In the genomic region with DNA sequence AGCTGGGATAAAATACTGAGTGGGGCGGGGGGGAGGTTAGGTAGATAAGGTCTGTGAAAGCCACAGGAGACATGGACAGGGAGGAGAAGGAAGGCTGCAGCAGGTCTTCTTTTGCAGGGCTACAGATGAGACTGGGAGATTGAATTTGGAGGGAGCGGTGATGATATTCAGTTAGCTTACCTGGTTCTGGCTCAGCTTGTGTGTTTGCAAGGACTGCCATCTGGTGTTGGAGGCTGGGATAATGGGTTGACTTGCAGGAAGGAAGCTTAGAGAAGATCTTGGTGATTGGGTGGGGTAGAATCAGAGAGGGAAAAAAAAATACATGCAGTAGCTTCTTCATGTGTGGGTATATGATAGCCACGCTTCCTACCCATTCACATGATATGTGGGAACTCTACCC, we compare ENCODE assay signal across 8 mouse cellular contexts. TPM values are rescaled to one million over a fixed set of nuclear protein-coding genes. Genes with fewer than 3 reads are reported as not detected.
DNase-seq lines count a peak whose midpoint lies in the region; TF ChIP-seq lines count a peak whose summit lies in the region.
"Had no signal": no experiment of that assay in that cellular context is flagged by ENCODE, and none has a peak within 500 bp of the region (broad histone marks: within the 10 kb centered on the region; RNA-seq: fewer than 3 reads in every experiment).

No protein-coding gene starts in this region.

- H3K27me3 ChIP-seq in thymus, adult 2 months (ENCODE audit: control insufficient read depth, insufficient read depth, low read length): no peaks in the 10 kb centered on the region

- 54% methylated on average over 3 of the region's 3 CpGs for WGBS in thymus, adult 2 months

- H3K36me3 ChIP-seq in thymus, adult 2 months (ENCODE audit: control insufficient read depth, insufficient read depth, low read length): no peaks in the 10 kb centered on the region

- H3K4me3 ChIP-seq in thymus, adult 2 months (ENCODE audit: control insufficient read depth, insufficient read depth, low read length): no peak overlapping the region
- H3K4me3 ChIP-seq: myocyte had no signal

- no peak for TF ChIP-seq CTCF in thymus, adult 2 months (IDR thresholded peaks at IDR 0.05; ENCODE audit: borderline replicate concordance, control insufficient read depth, extremely low read depth, insufficient read depth, low read length, poor library complexity)

- DNase-seq in thymus, adult 2 months: peak; percentile 54
- no peak for DNase-seq in thymus, adult 18-20 months
- peak; percentile 91 for DNase-seq in brain, adult 2 months (ENCODE audit: low read depth, low spot score)
- peak; percentile 25 to 86 for DNase-seq in frontal cortex, adult 2 months (ENCODE audit: extremely low spot score in 1 of 2, low spot score in 1 of 2)
- peak; percentile 62 to 73 for DNase-seq in layer of hippocampus, postnatal 10 days (ENCODE audit: low spot score in 2 of 2)
- DNase-seq in mesoderm, embryonic 11.5 days (ENCODE audit: low read depth, low spot score): peak; percentile 48
- DNase-seq in telencephalon, adult 2 months (ENCODE audit: low read depth, low spot score): peak; percentile 74

- no peaks in the 10 kb centered on the region for H3K4me1 ChIP-seq in thymus, adult 2 months (replicated peaks; ENCODE audit: control insufficient read depth, insufficient read depth, low read length)

- TF ChIP-seq POLR2A in thymus, adult 2 months (IDR thresholded peaks at IDR 0.05; ENCODE audit: control insufficient read depth, extremely low read depth, insufficient read depth, low read length, poor library complexity): no peak

- no peak overlapping the region for H3K27ac ChIP-seq in thymus, adult 2 months (ENCODE audit: control insufficient read depth, insufficient read depth, low read length)

RNA-seq across cellular contexts. Expression of a gene that starts 5.1 kb away (rescaled TPM):
- polyA plus RNA-seq in thymus, adult 2 months (2012; rRNA removed): 57.5 and 94.4 TPM in 2 replicates
- polyA plus RNA-seq in frontal cortex, adult 2 months (2012; rRNA removed): 7.5 and 7.8 TPM in 2 replicates
- 10 to 100 TPM; 15.3 to 21.0 TPM for total RNA-seq in layer of hippocampus, postnatal 10 days (2021)

RNA-seq across cellular contexts. Expression of a gene that starts 29.7 kb away (rescaled TPM):
- polyA plus RNA-seq in thymus, adult 2 months (2012; rRNA removed): not detected in 2 replicates
- polyA plus RNA-seq in frontal cortex, adult 2 months (2012; rRNA removed): 2.4 and 2.7 TPM in 2 replicates
- 1 to 10 TPM; 2.0 to 2.3 TPM for total RNA-seq in layer of hippocampus, postnatal 10 days (2021)
- polyA plus RNA-seq: myocyte had no signal

Comparison
In these comparisons a context has a peak if more than half of its experiments do, and no peak if none do; other contexts are left out.
1. DNase-seq: peak in thymus, adult 2 months (single experiment), brain, adult 2 months (single experiment), frontal cortex, adult 2 months (2 of 2), layer of hippocampus, postnatal 10 days (2 of 2), mesoderm, embryonic 11.5 days (single experiment) and telencephalon, adult 2 months (single experiment); none in thymus, adult 18-20 months (0 of 2).